Mouse (Mus musculus): ENCODE data around the gene Mgat4d. TPM values are rescaled to one million over a fixed set of nuclear protein-coding genes. Genes with fewer than 3 reads are reported as not detected.

Mgat4d gene
- polyA plus RNA-seq, 1 experiment from 2014 or later: not detected

- Histone ChIP-seq H3K4me3 (ENCODE audit: low read depth, low read length) (peak overlapping the region; percentile 91), H3K36me3 (ENCODE audit: control insufficient read depth, insufficient read depth, low read length) (peaks cover 3% of the 10 kb centered on the region; the same call in 1 of the 2 replicates), H3K9ac (ENCODE audit: low read length) (no peak overlapping the region), H3K4me1 (replicated peaks; ENCODE audit: control insufficient read depth, insufficient read depth) (no peaks in the 10 kb centered on the region), H3K27me3 (ENCODE audit: control insufficient read depth, insufficient read depth, low read length) (no peaks in the 10 kb centered on the region), H3K4me2 (replicated peaks; ENCODE audit: low read depth) (peak overlapping the region; percentile 95), H3K27ac (replicated peaks) (peak overlapping the region; percentile 45; the same call in 1 of the 2 replicates), H3K9me3 (ENCODE audit: control insufficient read depth, low read length) (no peaks in the 10 kb centered on the region)
- TF ChIP-seq EP300 (optimal IDR thresholded peaks at IDR 0.05) (no peak), CTCF (IDR thresholded peaks at IDR 0.05; ENCODE audit: low read depth) (no peak)
- WGBS: 15% methylated on average over 7 of the region's 7 CpGs
- DNase-seq (ENCODE audit: low spot score): no peak
- ATAC-seq (ENCODE audit: low FRiP score, low TSS enrichment): no peak
Observed at GRCm38 (mm10) chr8:83332864-83333263, 15.4 kb upstream of the Mgat4d start.

GRCm38 (mm10) chr8:83342076-83342475 lies 6.2 kb upstream of the Mgat4d start:
- no peak for DNase-seq (ENCODE audit: low spot score)
- 86% methylated on average over 3 of the region's 3 CpGs for WGBS
- Histone ChIP-seq H3K9ac (ENCODE audit: low read length) (no peak overlapping the region), H3K27me3 (ENCODE audit: control insufficient read depth, insufficient read depth, low read length) (no peaks in the 10 kb centered on the region), H3K9me3 (ENCODE audit: control insufficient read depth, low read length) (no peaks in the 10 kb centered on the region), H3K27ac (replicated peaks) (no peak overlapping the region), H3K4me3 (ENCODE audit: low read depth, low read length) (no peak overlapping the region), H3K4me1 (replicated peaks; ENCODE audit: control insufficient read depth, insufficient read depth) (no peaks in the 10 kb centered on the region), H3K36me3 (ENCODE audit: control insufficient read depth, insufficient read depth, low read length) (no peaks in the 10 kb centered on the region), H3K4me2 (replicated peaks; ENCODE audit: low read depth) (no peak overlapping the region)
- ATAC-seq (ENCODE audit: low FRiP score, low TSS enrichment): no peak
- TF ChIP-seq CTCF (IDR thresholded peaks at IDR 0.05; ENCODE audit: low read depth) (no peak), EP300 (optimal IDR thresholded peaks at IDR 0.05) (no peak)

GRCm38 (mm10) chr8:83342693-83343092 lies 5.6 kb upstream of the Mgat4d start:
- H3K4me2 ChIP-seq (replicated peaks; ENCODE audit: low read depth): no peak overlapping the region
- no peaks in the 10 kb centered on the region for H3K9me3 ChIP-seq (ENCODE audit: control insufficient read depth, low read length)
- H3K4me1 ChIP-seq (replicated peaks; ENCODE audit: control insufficient read depth, insufficient read depth): no peaks in the 10 kb centered on the region
- H3K4me3 ChIP-seq (ENCODE audit: low read depth, low read length): no peak overlapping the region
- DNase-seq (ENCODE audit: low spot score) (no peak), ATAC-seq (ENCODE audit: low FRiP score, low TSS enrichment) (no peak)
- no peaks in the 10 kb centered on the region for H3K27me3 ChIP-seq (ENCODE audit: control insufficient read depth, insufficient read depth, low read length)
- H3K9ac ChIP-seq (ENCODE audit: low read length): no peak overlapping the region
- H3K27ac ChIP-seq (replicated peaks): no peak overlapping the region
- no peaks in the 10 kb centered on the region for H3K36me3 ChIP-seq (ENCODE audit: control insufficient read depth, insufficient read depth, low read length)
- no peak for TF ChIP-seq EP300 (optimal IDR thresholded peaks at IDR 0.05)
- peak; percentile 71 for TF ChIP-seq CTCF (IDR thresholded peaks at IDR 0.05; ENCODE audit: low read depth)

GRCm38 (mm10) chr8:83351315-83351714 lies 3.0 kb downstream of the Mgat4d start:
- Histone ChIP-seq H3K4me2 (replicated peaks; ENCODE audit: low read depth) (no peak overlapping the region), H3K27ac (replicated peaks) (no peak overlapping the region), H3K9me3 (ENCODE audit: control insufficient read depth, low read length) (no peaks in the 10 kb centered on the region), H3K4me1 (replicated peaks; ENCODE audit: control insufficient read depth, insufficient read depth) (no peaks in the 10 kb centered on the region), H3K4me3 (ENCODE audit: low read depth, low read length) (no peak overlapping the region), H3K36me3 (ENCODE audit: control insufficient read depth, insufficient read depth, low read length) (no peaks in the 10 kb centered on the region), H3K9ac (ENCODE audit: low read length) (no peak overlapping the region), H3K27me3 (ENCODE audit: control insufficient read depth, insufficient read depth, low read length) (no peaks in the 10 kb centered on the region)
- TF ChIP-seq CTCF (IDR thresholded peaks at IDR 0.05; ENCODE audit: low read depth) (no peak), EP300 (optimal IDR thresholded peaks at IDR 0.05) (no peak)
- 93% methylated on average over 2 of the region's 2 CpGs for WGBS
- DNase-seq (ENCODE audit: low spot score): no peak
- no peak for ATAC-seq (ENCODE audit: low FRiP score, low TSS enrichment)

GRCm38 (mm10) chr8:83363156-83363769 lies 15.0 kb downstream of the Mgat4d start:
- ATAC-seq (ENCODE audit: low FRiP score, low TSS enrichment) (no peak), DNase-seq (ENCODE audit: low spot score) (no peak)
- no peak for TF ChIP-seq CTCF (IDR thresholded peaks at IDR 0.05; ENCODE audit: low read depth)
- Histone ChIP-seq H3K9ac (ENCODE audit: low read length) (no peak overlapping the region), H3K27me3 (ENCODE audit: control insufficient read depth, insufficient read depth, low read length) (no peaks in the 10 kb centered on the region), H3K4me3 (ENCODE audit: low read depth, low read length) (no peak overlapping the region), H3K4me2 (replicated peaks; ENCODE audit: low read depth) (no peak overlapping the region), H3K36me3 (ENCODE audit: control insufficient read depth, insufficient read depth, low read length) (no peaks in the 10 kb centered on the region), H3K27ac (replicated peaks) (no peak overlapping the region), H3K4me1 (replicated peaks; ENCODE audit: control insufficient read depth, insufficient read depth) (no peaks in the 10 kb centered on the region), H3K9me3 (ENCODE audit: control insufficient read depth, low read length) (no peaks in the 10 kb centered on the region)
- 60% methylated on average over 7 of the region's 7 CpGs for WGBS

- Histone ChIP-seq H3K9ac (ENCODE audit: low read length) (no peak overlapping the region), H3K36me3 (ENCODE audit: control insufficient read depth, insufficient read depth, low read length) (no peaks in the 10 kb centered on the region), H3K27me3 (ENCODE audit: control insufficient read depth, insufficient read depth, low read length) (no peaks in the 10 kb centered on the region), H3K27ac (replicated peaks) (no peak overlapping the region), H3K4me1 (replicated peaks; ENCODE audit: control insufficient read depth, insufficient read depth) (no peaks in the 10 kb centered on the region), H3K4me3 (ENCODE audit: low read depth, low read length) (no peak overlapping the region), H3K4me2 (replicated peaks; ENCODE audit: low read depth) (no peak overlapping the region), H3K9me3 (ENCODE audit: control insufficient read depth, low read length) (no peaks in the 10 kb centered on the region)
- no peak for TF ChIP-seq EP300 (optimal IDR thresholded peaks at IDR 0.05)
- TF ChIP-seq CTCF (IDR thresholded peaks at IDR 0.05; ENCODE audit: low read depth): no peak
- DNase-seq (ENCODE audit: low spot score): no peak
- ATAC-seq (ENCODE audit: low FRiP score, low TSS enrichment): no peak
Observed at GRCm38 (mm10) chr8:83377231-83377630, 29.0 kb downstream of the Mgat4d start.

All from stomach, postnatal 0 days (tissue).